Mouse (Mus musculus): ENCODE measurements around the gene Klk1b11.
"Not testable (repeated sequence)": the region's sequence is repeated elsewhere in the genome, so short reads cannot be mapped to it uniquely, and the experiment has no call there.

The Klk1b11 gene

DNA sequence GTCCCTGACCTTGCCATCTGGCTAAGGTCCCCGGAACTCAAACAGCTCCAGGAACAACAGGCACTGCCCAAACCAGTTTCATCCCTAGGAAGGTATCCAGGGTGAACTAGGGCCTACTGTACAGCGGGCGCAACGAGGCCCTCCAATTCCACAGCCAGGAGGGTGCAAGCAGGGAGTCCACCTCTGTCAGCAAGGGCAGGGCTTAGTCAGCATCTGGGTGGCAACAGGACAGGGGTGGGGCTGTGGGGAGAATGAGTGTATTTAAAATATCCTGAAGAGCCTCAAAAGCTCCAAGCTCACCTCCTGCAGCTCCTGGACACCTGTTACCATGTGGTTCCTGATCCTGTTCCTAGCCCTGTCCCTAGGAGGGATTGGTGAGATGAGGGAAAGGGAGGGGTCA lies at the start of gene Klk1b11:
Klk1b11 (plus strand) TSS at position 301 of the 400 bp plus-strand sequence.
- DNase-seq = not testable (repeated sequence)

DNA sequence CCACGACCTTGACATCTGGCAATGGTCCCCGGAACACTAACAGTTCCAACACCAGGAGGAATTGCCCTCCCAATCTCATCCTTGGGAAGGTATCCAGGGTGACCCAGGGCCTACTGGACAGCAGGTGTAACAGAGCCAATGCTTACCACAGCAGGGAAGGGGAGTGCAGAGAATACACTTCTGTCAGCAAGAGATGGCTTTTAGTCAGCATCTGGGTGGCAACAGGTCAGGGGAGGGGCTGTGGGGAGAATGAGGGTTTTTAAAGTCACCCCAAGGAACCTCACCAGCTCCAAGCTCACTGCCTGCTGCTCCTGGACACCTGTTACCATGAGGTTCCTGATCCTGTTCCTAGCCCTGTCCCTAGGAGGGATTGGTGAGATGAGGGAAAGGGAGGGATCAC lies 45.3 kb upstream of the Klk1b11 start, which contains the start of gene Klk1b8:
Klk1b8 (plus strand) TSS at position 301 of the 400 bp plus-strand sequence.
- no peak for DNase-seq

DNA sequence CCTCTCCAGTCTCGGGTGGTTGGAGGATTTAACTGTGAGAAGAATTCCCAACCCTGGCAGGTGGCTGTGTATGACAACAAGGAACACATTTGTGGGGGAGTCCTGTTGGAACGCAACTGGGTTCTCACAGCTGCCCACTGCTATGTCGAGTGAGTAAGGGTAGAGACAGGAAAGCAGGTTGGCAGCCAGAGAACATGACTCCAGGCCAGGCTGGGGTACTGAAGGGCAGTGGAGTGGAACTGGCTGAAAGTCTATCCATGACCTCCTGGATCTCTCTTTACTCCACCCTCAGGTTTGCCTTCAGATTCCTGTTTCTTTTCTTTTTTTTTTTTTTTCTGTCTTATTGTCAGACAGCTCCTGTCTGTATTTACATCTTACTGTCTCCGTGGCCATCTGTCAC lies 43.0 kb upstream of the Klk1b11 start:
- no peak for DNase-seq

DNA sequence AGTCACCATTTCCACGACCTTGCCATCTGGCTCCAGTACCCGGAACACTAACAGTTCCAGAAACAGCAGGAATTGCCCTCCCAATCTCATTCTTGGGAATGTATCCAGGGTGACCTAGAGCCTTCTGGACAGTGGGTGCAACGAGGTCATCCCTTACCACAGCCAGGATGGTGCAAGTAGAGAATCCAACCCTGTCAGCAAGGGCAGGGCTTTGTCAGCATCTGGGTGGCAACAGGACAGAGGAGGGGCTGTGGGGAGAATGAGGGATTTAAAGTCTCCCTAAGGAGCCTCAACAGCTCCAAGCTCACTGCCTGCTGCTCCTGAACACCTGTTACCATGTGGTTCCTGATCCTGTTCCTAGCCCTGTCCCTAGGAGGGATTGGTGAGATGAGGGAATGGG lies 29.2 kb upstream of the Klk1b11 start, which contains the start of gene Klk1b1:
Klk1b1 (plus strand) TSS at position 301 of the 400 bp plus-strand sequence.
- DNase-seq = no peak

GRCm38 (mm10) chr7:43967058-43967457 lies 28.6 kb upstream of the Klk1b11 start:
- DNase-seq = no peak

DNA sequence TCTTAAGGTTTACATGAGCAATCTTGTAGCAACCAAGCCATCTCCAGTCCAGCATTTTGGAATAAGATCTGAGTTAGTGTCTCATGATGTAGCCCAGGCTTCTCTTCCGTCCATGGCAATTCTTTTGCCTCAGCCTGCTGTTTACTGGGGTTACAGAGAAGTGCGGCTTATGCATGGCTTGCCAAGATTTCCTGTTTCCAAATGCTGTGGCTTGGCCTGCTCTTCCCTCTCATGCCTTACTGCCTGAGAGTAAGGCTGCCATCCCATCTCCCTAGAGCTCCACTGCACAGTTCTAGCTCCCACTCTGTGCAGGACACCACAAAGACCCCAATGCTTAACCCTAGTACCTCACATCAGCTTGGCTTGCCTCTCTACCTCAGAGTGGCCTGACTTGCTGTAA lies 28.1 kb upstream of the Klk1b11 start:
- DNase-seq = no peak

DNA sequence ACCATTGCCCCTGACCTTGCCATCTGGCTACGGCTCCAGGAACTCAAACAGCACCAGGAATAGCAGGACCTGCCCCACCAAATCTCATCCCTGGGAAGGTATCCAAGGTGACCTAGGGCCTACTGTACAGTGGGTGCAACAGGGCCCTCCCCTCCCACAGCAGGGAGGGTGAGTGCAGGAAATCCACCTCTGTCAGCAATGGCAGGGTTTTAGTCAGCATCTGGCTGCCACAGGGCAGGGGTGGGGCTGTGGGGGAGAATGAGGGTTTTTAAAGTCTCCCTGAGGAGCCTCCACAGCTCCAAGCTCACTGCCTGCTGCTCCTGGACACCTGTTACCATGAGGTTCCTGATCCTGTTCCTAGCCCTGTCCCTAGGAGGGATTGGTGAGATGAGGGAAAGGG lies 19.9 kb upstream of the Klk1b11 start, which contains the start of gene Klk1b9:
Klk1b9 (plus strand) TSS at position 301 of the 400 bp plus-strand sequence.
- not testable (repeated sequence) for DNase-seq

DNA sequence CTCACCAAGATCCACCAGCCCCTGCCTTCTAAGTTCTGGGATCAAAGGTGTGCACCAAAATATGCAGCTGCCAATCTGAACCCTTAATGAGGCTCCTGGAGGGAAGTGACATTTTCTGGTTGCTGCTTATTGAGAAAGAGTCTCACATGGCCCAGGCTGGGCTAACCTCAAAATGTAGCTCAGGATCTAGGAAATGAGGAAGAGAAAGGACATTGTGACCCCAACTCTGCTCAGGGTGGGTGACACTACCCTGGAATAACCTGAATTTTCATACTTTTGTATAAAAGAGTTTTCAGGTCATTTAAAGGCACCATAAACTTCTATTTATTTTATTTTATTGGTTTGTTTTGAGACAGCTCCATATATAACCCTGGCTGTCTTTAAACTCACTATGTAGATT lies 10.0 kb upstream of the Klk1b11 start:
- no peak for DNase-seq

GRCm38 (mm10) chr7:43994821-43995220 lies 856 bp upstream of the Klk1b11 start:
- DNase-seq = not testable (repeated sequence)

DNA sequence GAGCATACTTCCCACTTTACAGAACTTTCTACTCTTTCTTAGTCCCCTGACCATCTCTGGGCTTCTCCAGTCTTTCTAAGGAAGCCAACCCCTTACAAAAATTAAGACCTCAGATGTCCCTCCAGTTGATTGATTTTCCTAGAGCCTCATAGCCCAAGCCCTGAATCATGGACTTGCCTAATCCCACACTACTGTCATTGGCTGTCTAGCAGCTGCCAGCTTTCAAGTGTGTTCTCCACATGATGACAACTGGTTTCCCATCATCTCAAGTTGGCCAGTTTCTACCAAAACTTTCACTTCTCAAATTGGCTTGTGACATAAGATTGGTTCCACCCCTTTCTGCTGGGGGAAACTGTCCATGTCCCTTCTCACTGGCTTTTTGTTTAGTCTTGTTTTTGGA lies 9.2 kb downstream of the Klk1b11 start:
- peak; percentile 45 for DNase-seq

GRCm38 (mm10) chr7:44011868-44012267 lies 16.2 kb downstream of the Klk1b11 start, which contains the start of gene Klk1b26:
TSS of gene Klk1b26 (plus strand) at chr7:44012168.
- DNase-seq = not testable (repeated sequence)

DNA sequence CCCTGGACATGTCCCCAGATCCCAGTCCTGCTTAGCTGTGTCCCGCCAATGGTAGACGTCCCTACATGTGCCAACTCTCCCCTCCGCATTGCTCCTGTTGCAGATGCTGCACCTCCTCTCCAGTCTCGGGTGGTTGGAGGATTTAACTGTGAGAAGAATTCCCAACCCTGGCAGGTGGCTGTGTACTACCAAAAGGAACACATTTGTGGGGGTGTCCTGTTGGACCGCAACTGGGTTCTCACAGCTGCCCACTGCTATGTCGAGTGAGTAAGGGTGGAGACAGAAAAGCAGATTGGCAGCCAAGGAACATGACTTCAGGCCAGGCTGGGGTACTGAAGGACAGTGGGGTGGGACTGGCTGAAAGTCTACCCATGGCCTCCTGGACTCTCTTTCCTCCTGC lies 19.0 kb downstream of the Klk1b11 start:
- peak; percentile 86 for DNase-seq

DNA sequence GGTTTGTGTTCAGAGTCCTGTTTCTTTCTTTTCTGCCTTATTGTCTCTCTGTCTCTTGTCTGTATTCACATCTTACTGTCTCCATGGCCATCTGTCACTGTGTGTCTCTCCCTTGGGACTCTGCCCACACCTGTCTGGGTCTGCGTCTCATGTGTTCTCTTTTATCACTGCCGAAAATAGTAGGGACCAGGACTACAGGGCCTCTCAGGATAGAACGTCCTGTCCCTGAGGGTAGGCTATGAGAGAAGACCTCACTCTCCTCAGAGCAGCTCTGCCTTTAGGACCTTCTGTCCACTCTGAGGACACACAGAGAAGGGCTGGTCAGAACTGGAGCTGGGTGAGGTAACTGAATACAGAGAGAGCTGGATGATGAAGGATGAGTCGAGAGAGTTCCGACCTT lies 19.4 kb downstream of the Klk1b11 start:
- DNase-seq = peak; percentile 92
